1 mouse cellular context compared by ENCODE assay signal in genomic region chr2:10071751-10072150, GRCm38 (mm10).
TF ChIP-seq lines count a peak whose summit lies in the region.

No protein-coding gene starts in this region.

TF ChIP-seq in MEL, 35 proteins besides CTCF, POLR2A, EP300 and RAD21:
- TF ChIP-seq MYB (IDR thresholded peaks at IDR 0.05; ENCODE audit: low read depth, low read length) (no peak), USF1 (IDR thresholded peaks at IDR 0.05; ENCODE audit: low read depth, low read length) (no peak), ZMIZ1 (IDR thresholded peaks at IDR 0.05; ENCODE audit: low read depth, low read length) (no peak), BHLHE40 (IDR thresholded peaks at IDR 0.05; ENCODE audit: borderline replicate concordance, low read depth, low read length) (no peak), MAZ (IDR thresholded peaks at IDR 0.05; ENCODE audit: low read depth, low read length) (no peak), JUND (IDR thresholded peaks at IDR 0.05; ENCODE audit: low read depth, low read length) (no peak), GATA1 (IDR thresholded peaks at IDR 0.05; ENCODE audit: low read depth, low read length) (no peak), NRF1 (IDR thresholded peaks at IDR 0.05; ENCODE audit: insufficient read depth, low read depth, low read length, poor library complexity, severe bottlenecking) (no peak), MYC (IDR thresholded peaks at IDR 0.05; ENCODE audit: low read depth, low read length) (no peak), RCOR1 (IDR thresholded peaks at IDR 0.05; ENCODE audit: low read depth, low read length) (no peak), NELFE (IDR thresholded peaks at IDR 0.05; ENCODE audit: low read depth, low read length) (no peak), CHD1 (IDR thresholded peaks at IDR 0.05; ENCODE audit: low read depth, low read length) (no peak), POLR2AphosphoS5 (IDR thresholded peaks at IDR 0.05; ENCODE audit: borderline replicate concordance, low read depth, low read length) (no peak), MAFK (IDR thresholded peaks at IDR 0.05; ENCODE audit: borderline replicate concordance, low read depth, low read length) (no peak), E2F4 (IDR thresholded peaks at IDR 0.05; ENCODE audit: borderline replicate concordance, low read depth, low read length) (no peak)
